Mouse (Mus musculus) limb, embryonic 14.5 days (tissue): ENCODE measurements around the gene Slc25a21. TPM values are rescaled to one million over a fixed set of nuclear protein-coding genes. Genes with fewer than 3 reads are reported as not detected.

Source experiments
- ATAC-seq: fragments of 200-750 bp; cut with Nextera tagmentation; 2 replicates; pipeline ENCODE4 v1.8.0; 2017; ENCODE audit warnings: low read depth, moderate number of reproducible peaks, moderate TSS enrichment; ENCODE audit not compliant: low FRiP score
- DNase-seq: peaks from one replicate; pipeline ENCODE4 v3.0.0-alpha.2; 2015; ENCODE audit warnings: low spot score
- H3K27ac ChIP-seq: fragments of 300-500 bp; sonication (generic); replicated peaks from 2 replicates; pipeline ENCODE4 v1.5.1; 2014; ENCODE audit warnings: low read depth, mild to moderate bottlenecking, low read length, moderate library complexity, mixed read lengths
- H3K27me3 ChIP-seq: fragments of 300-500 bp; sonication (generic); 2 replicates; pipeline ENCODE4 v1.6.1; 2014; ENCODE audit warnings: low read length, mixed read lengths; ENCODE audit not compliant: control insufficient read depth, insufficient read depth
- H3K36me3 ChIP-seq: fragments of 300-500 bp; sonication (generic); 2 replicates; pipeline ENCODE4 v1.6.1; 2014; ENCODE audit warnings: mild to moderate bottlenecking, low read length, moderate library complexity, mixed read lengths; ENCODE audit not compliant: control insufficient read depth, insufficient read depth
- H3K4me1 ChIP-seq: fragments of 300-500 bp; sonication (generic); 2 replicates; pipeline ENCODE4 v1.6.1; 2014; ENCODE audit warnings: antibody characterized with exemption, low read length, mixed read lengths; ENCODE audit not compliant: control insufficient read depth, insufficient read depth
- H3K4me2 ChIP-seq: fragments of 300-500 bp; sonication (generic); replicated peaks from 2 replicates; pipeline ENCODE4 v1.6.1; 2014; ENCODE audit warnings: low read depth, mild to moderate bottlenecking, low read length, moderate library complexity; ENCODE audit not compliant: severe bottlenecking
- H3K4me3 ChIP-seq: fragments of 300-500 bp; sonication (generic); replicated peaks from 2 replicates; pipeline ENCODE4 v1.5.1; 2014; ENCODE audit warnings: low read length
- H3K9ac ChIP-seq: fragments of 300-500 bp; sonication (generic); 2 replicates; pipeline ENCODE4 v1.6.1; 2014; ENCODE audit warnings: mild to moderate bottlenecking, low read depth, low read length, moderate library complexity; ENCODE audit not compliant: severe bottlenecking
- H3K9me3 ChIP-seq: fragments of 300-500 bp; sonication (generic); 2 replicates; pipeline ENCODE4 v1.6.1; 2016; ENCODE audit warnings: low read length; ENCODE audit not compliant: control insufficient read depth
- POLR2A ChIP-seq: fragments of 200-500 bp; IDR thresholded peaks from 2 replicates; pipeline ENCODE4 v1.8.0; 2012; ENCODE audit warnings: inconsistent platforms, mild to moderate bottlenecking, moderate library complexity, borderline replicate concordance; ENCODE audit not compliant: insufficient read depth, insufficient read length; ENCODE audit errors: extremely low read depth
- WGBS: fragments of 180-500 bp; shearing (Covaris S2); extraction: QIAGEN DNeasy Blood & Tissue Kit; methylation state at CpG from one replicate; pipeline ENCODE4 v1.1.7; 2014; 5-methylcytosine and 5-hydroxymethylcytosine counted together
- polyA plus RNA-seq, 2 experiments: library from polyadenylated mRNA; depleted of rRNA in 1 of 2; stranded (reverse) in 1 of 2; unstranded in 1 of 2; fragments of >200 nt; fragmentation: Nextera tagmentation in 1 of 2; extraction: Ambion mirVana in 1 of 2; gene quantifications; 2 replicates each; pipeline versions ENCODE4 v1.2.1 to v1.2.3; 2012 to 2014

Gene Slc25a21
- polyA plus RNA-seq, 2 experiments: 0.24 to 0.45 TPM

GRCm38 (mm10) chr12:56902774-56903456 is 294.4 kb downstream of the Slc25a21 start:
- 75% methylated on average over 8 of the region's 8 CpGs for WGBS
- Histone ChIP-seq H3K9me3 (no peaks in the 10 kb centered on the region), H3K9ac (no peak overlapping the region), H3K36me3 (no peaks in the 10 kb centered on the region), H3K4me2 (no peak overlapping the region), H3K4me1 (peaks cover 11% of the 10 kb centered on the region), H3K27me3 (no peaks in the 10 kb centered on the region), H3K4me3 (no peak overlapping the region), H3K27ac (no peak overlapping the region)
- no peak for ATAC-seq
- DNase-seq: no peak
- TF ChIP-seq POLR2A: no peak

DNA sequence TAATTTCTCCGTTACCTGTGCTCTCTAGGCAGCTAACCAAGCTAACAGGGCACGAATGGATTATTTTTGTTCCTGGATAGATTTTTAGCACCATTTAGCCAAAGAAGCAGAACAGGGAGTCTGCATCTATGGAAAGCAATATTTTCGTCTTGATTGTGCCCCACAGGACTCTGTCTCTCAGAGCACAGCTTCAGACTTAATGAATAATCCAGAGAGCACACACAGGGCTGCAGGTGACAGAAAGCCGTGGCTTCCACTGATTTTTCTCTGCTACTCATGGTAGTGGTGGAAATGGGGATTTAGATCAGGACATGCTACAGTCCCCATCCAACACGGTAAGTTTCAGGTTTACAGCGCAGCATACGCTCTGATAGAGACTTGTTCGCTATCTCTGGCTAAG is 299.3 kb downstream of the Slc25a21 start:
- Histone ChIP-seq H3K4me3 (no peak overlapping the region), H3K4me2 (no peak overlapping the region), H3K27ac (no peak overlapping the region), H3K9me3 (no peaks in the 10 kb centered on the region), H3K4me1 (no peaks in the 10 kb centered on the region; the same call in 1 of the 2 replicates), H3K36me3 (no peaks in the 10 kb centered on the region), H3K9ac (no peak overlapping the region), H3K27me3 (no peaks in the 10 kb centered on the region)
- DNase-seq (no peak), ATAC-seq (no peak)
- WGBS: 43% methylated on average over 8 of the region's 8 CpGs
- TF ChIP-seq POLR2A: no peak

DNA sequence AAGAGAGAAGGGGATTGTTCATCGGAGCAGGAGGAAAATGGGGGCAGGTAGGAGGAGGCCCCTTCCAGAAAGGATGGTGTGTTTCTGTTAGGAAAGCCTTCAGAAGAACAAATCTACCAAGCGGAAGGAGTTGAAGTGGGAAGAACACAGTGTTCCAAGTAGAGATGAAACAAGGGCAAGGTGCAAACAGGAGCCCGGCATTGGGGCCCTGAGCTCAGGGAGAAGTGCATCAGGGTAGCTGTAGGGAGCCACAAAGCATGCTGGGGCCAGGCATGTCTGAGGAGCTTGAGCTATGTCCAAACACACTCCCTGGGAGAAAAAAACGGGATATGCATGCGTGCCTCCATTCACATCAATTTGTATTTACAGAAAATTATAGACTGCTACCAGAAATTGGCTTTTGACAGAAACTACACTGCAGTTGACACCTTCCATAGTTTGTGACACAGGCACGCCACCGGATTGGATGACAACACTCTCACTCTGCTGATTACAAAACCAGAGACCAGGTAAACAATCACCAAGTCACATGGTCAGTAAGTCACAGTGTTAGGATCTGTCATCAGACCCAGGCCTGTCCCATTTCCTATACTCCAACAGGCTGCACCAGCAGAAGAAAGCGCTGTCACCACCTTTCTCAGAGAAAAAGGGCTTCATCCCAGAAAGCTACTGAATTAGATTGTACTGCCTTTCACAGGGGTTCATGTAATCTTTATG is 299.9 kb downstream of the Slc25a21 start:
- Histone ChIP-seq H3K4me3 (no peak overlapping the region), H3K9ac (no peak overlapping the region), H3K9me3 (no peaks in the 10 kb centered on the region), H3K27ac (no peak overlapping the region), H3K27me3 (no peaks in the 10 kb centered on the region), H3K4me1 (no peaks in the 10 kb centered on the region; the same call in 1 of the 2 replicates), H3K36me3 (no peaks in the 10 kb centered on the region), H3K4me2 (no peak overlapping the region)
- no peak for ATAC-seq
- no peak for TF ChIP-seq POLR2A
- DNase-seq: no peak
- WGBS: 87% methylated on average over 8 of the region's 8 CpGs

- H3K36me3 ChIP-seq: no peaks in the 10 kb centered on the region
- H3K9me3 ChIP-seq: no peaks in the 10 kb centered on the region
- WGBS: 53% methylated on average over 5 of the region's 5 CpGs
- no peak overlapping the region for H3K9ac ChIP-seq
- DNase-seq (peak; percentile 12), ATAC-seq (no peak)
- H3K27me3 ChIP-seq: no peaks in the 10 kb centered on the region
- no peak overlapping the region for H3K4me3 ChIP-seq
- no peak for TF ChIP-seq POLR2A
- no peak overlapping the region for H3K4me2 ChIP-seq
- no peak overlapping the region for H3K27ac ChIP-seq
- H3K4me1 ChIP-seq: no peaks in the 10 kb centered on the region; the same call in 1 of the 2 replicates
These were observed 302.3 kb downstream of the Slc25a21 start for GRCm38 (mm10) chr12:56894963-56895362.

- H3K36me3 ChIP-seq: no peaks in the 10 kb centered on the region
- H3K27ac ChIP-seq: no peak overlapping the region
- ATAC-seq: no peak
- no peak overlapping the region for H3K4me2 ChIP-seq
- H3K27me3 ChIP-seq: no peaks in the 10 kb centered on the region
- TF ChIP-seq POLR2A: no peak
- no peak overlapping the region for H3K9ac ChIP-seq
- WGBS: 29% methylated on average over 6 of the region's 6 CpGs
- no peaks in the 10 kb centered on the region for H3K9me3 ChIP-seq
- no peak for DNase-seq
- no peak overlapping the region for H3K4me3 ChIP-seq
- H3K4me1 ChIP-seq: no peaks in the 10 kb centered on the region
These were observed 306.2 kb downstream of the Slc25a21 start for GRCm38 (mm10) chr12:56890891-56891726.
